Mouse (Mus musculus) stomach, postnatal 0 days (tissue): ENCODE measurements around the gene Pkm.

Experiments
- CTCF ChIP-seq: IDR thresholded peaks from 2 replicates; pipeline ENCODE4 v1.5.1; 2016; ENCODE audit warnings: antibody characterized with exemption, low read depth, mild to moderate bottlenecking, moderate library complexity
- EP300 ChIP-seq: optimal IDR thresholded peaks from 2 replicates; pipeline ENCODE3; 2016; ENCODE audit warnings: antibody characterized with exemption

GRCm38 (mm10) chr9:59669172-59669571 is 13.0 kb downstream of the Pkm start:
- TF ChIP-seq CTCF (peak; percentile 67), EP300 (no peak)
